Mouse (Mus musculus) gastrocnemius, adult 8-10 months (tissue): Measurements from ENCODE around the gene Vps53. TPM values are rescaled to one million over a fixed set of nuclear protein-coding genes. Genes with fewer than 3 reads are reported as not detected.
"Not testable (repeated sequence)": the region's sequence is repeated elsewhere in the genome, so short reads cannot be mapped to it uniquely, and the experiment has no call there.

Source experiments
- DNase-seq, 2 experiments: peaks; one replicate each; pipeline ENCODE4 v3.0.0; 2022; ENCODE audit warnings: low spot score in 2 of 2
- total RNA-seq, 4 experiments: library from RNA; stranded (reverse); gene quantifications; 2 replicates each; pipeline ENCODE4 v1.2.4; 2022

The Vps53 gene
- total RNA-seq, 4 experiments from 2014 or later, result 19.6 to 22.5 (median 21.5) TPM

DNA sequence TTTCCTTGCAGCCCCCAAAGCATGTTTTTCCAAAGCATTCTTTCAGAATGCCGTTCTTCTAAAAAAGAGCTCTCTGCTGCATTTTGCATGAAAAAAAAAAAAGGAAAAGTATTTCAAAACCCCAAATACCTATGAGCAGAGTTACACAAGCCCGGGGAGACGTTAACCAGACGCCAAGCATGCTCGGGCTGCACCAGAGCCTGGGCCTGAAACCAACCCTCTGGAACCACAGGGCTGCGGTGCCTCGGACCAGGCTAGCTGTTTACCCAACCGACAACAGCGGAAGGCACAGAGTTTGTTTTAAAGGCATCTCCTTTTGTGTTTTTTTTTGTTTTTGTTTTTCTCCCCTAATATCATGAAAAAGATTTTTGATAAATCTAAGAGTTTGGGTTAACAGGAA is 158.5 kb downstream of the Vps53 start:
- no peak for DNase-seq

DNA sequence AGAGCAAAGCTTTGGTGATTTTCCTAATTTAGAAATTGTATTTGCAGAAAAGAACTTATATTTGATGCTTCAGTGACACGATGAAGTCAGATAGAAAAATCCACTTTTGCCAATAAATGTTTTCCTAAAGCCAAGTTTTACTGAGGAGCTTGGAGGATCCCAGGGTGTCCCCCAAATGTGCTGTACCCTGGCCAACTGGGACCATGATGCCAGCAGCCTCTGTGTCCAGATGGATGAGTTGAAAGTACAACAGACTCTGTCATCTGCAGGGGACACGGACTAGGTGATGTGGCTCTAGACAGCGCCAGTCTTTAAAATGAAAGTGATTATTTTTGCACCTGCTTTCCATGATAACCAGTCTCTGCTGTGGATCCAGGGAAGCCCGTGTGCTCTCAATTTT is 159.6 kb downstream of the Vps53 start:
- no peak for DNase-seq

DNA sequence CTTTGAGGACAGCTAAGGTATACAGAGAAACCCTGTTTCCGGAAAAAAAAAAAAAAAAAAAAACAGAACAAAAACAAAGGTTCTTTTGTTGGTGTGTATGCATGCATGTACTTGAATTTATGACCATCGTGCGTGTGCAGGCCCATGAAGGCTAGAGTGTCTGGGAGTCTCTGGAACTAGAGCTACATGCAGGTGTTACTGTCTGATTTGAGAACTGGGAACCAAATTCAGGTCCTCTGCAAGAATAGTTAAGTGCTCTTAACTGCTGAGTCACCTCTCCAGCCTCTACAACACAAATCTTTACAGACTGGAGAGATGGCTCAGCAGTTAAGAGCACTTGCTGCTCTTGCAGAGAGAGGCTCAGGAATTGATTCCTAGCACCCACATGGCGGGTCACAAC is 163.6 kb downstream of the Vps53 start:
- DNase-seq, result no peak

DNA sequence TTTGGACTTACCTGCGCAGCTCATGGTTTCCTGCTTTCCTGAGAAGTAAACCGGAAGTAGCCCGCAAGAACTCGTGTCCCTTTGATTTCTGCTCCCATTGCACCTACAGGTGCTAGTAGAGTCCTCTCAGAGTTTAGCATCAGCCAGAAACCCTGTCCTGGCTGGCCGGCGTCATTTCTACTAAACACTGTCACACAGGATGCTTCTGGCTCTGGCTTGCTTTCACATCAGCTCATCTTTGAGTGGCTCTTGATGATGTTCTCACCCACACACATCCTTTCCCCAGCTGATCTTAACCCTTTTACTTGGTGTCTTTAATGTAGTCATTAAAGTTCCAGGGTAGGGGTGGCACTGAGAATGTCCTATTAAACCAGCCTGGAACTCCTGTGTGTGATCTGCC is 164.2 kb downstream of the Vps53 start:
- no peak for DNase-seq

DNA sequence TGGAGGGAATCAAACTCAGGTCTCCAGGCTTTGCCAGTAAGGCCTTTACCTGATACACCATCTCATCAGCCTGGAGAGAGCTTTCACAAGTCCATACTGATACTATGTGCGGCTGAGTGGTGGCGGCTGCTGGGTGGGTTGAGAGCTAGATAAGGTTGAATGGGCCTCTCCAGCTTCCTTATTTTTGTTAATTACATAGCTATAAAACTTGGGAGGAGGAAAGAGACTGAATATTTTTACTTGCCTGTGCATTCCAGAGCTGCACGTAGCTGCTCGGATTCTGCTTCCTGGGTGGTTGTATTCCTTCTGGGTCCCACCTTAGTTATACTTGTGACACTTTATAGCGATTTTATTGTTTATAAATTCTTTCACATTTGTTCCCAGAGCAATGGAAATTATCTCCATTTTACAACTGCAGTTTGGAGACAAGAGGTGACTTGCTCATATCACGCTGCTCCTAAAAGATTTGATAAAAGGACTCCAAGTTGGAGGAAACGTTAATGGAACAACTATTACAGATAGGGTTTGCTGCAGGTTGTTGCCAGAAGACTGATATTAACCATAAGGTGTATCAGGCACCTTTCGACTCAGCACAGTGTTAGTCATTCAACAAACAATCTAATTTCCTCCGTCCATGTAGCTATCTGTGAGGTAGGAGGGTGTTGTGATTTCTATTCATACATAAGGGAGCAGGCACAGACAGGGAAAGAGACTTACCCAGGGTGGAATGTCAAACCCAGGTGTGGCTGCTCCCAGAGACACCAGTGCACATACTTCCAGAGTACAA is 168.4 kb downstream of the Vps53 start:
- no peak for DNase-seq

DNA sequence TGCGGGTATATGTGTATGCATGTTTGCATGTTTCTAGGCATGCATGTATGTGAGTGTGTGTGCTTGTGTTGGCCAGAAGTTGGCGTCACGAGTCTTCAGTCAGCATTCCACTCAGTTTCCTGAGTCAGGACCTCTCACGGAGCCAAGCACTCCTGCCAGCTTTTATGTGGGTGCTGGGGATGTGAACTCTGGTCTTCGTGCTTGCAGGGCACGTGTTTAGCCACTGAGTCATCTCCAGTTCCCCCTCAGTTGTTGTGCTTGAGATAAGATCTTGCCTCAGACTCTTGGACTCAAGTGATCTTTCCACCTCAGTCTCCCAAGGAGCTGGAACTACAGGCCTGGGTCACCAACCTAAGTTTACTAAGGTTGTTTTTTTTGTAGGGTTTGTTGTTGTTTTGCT is 170.3 kb downstream of the Vps53 start:
- DNase-seq, result no peak

DNA sequence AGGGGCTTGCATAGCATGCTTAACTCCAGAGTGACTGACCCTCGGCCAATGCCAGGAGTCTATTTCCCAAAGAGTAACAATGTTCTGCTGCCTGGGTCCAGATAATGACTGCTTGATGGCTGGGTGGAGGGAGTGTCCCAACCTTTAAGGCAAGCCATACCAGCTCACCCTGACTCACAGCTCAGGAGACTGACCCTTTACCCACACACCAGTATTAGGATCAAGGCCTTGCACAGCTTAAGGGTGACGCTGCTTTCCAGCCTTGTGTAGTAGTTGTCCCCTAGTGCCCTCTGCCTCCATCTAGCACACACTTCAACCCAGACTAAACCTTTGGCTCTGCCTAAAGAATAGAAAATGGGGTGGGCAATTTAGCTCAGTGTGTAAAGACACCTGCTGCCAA is 171.3 kb downstream of the Vps53 start:
- DNase-seq, result no peak

DNA sequence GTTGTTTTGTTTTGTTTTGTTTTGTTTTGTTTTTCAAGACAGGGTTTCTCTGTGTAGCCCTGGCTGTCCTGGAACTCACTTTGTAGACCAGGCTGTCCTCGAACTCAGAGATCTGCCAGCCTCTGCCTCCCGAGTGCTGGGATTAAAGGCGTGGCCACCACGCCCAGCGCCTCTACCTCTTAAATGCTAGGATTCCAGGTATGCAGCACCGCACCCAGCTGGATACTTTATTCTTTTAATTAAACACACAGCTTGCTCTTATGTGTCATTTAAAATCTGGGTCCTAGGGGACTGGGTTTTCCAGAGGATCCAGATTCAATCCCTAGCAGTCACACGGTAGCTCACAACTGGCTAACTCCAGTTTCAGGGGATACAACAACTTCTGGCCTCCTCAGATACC is 175.2 kb downstream of the Vps53 start:
- not testable (repeated sequence) for DNase-seq

DNA sequence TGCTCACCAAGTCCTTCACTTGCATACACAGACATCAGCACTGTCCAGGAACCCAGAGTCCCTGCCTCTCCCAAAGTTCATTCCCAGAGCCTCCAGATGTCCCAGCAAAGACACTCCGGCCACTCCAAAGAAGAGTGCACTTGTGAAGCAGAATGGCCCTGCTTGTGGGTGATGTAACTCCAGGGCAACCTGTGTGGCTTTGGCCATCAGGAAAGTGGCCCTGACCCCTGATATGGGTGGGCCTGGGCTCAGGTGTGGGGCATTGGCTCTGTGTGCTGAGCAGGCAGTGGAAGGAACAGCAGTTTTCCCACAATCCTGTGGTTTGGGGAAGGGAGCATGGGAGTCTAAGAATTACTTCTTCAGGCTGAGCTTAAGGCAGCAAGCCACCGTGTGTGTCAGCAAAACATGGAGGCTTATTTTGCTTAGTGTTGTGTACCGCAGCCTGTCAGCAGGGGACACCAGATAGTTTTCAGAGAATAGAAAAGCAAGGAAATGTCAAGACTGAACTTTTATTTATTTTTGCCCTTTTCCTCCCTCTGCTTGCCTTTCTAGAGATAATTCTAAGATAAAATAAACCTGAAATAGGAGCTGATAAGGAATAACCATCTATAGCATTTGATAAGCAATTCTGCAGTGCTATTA is 178.1 kb downstream of the Vps53 start:
- DNase-seq, result no peak

DNA sequence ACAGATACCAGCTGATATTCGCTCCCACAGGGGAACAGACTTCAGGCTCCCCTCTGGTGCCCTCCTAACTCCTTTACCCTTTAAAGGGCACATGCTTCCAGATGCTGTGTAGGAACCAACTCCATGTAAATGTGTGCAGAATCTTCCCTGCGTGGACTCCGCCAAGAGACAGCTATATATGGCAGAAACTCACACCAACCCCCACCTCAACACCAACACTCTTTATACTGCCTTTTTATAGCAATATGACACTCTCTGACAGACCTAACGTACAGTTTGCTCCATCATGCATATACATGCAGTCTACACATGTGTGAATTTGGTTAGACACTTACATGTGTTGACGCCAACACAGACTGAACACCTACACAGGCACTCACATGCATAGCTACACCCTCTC is 178.7 kb downstream of the Vps53 start:
- DNase-seq, result no peak

DNA sequence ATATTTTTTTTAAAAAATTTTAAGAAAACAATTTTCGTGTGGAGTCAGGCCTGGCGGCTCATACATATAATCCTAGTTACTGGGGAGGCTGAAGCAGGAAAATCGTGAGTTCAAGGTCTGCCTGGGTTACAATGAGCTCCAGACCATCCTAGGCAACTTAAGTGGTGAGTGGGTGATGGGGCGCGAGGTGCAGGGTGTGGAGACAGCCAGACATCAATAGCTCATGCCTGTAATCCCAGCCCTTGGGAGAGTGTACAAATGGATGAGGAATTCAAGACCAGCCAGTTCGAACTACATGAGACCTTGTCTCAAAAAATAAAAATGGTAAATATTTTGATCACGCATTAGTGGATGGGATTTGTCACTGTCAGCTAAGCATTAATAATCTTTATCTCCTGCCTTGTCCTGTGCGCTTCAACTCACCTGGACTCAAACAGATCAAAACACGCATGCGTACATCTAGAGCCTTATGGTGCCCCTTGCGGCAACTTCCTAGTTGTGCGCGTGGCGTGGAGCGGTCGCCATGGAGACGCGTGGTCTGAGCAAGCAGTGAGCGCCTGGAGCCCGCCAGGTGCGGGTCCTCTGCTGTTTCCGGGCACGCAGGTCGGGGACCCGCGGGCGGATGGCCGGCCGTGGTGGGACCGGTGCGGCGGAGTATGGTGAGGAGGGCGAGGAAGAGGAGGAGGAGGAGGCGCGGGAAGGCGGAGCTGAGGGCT is 179.8 kb downstream of the Vps53 start, which contains the start of gene 1700016K19Rik:
Gene 1700016K19Rik, plus strand, starts transcription at position 473 of the 716 bp plus-strand sequence.
- peak; percentile 32 to 56 for DNase-seq

Other genes with a start within 250 kb of the Vps53 start
- gene Rph3al, start 241.2 kb downstream of the Vps53 start, total RNA-seq, result 10 to 100 TPM; 14.1 to 17.5 (median 14.9) TPM
- gene 1700016K19Rik, start 179.7 kb downstream of the Vps53 start, total RNA-seq, result not detected
- 10 to 100 TPM in 1 of 4 experiments, 1 to 10 TPM in 3; 7.4 to 13.4 (median 9.2) TPM for gene Rflnb, start 151.9 kb downstream of the Vps53 start, total RNA-seq
- gene Fam57a, start within 50 bp of the Vps53 start, total RNA-seq, result 1 to 10 TPM in 2 of 4 experiments, under 1 TPM in 2; 0.88 to 2.3 (median 1.1) TPM
- gene Dbil5, start 38.0 kb upstream of the Vps53 start, total RNA-seq, result not detected
- 1 to 10 TPM; 2.0 to 4.3 (median 3.6) TPM for gene Gemin4, start 38.0 kb upstream of the Vps53 start, total RNA-seq
- gene Mrm3, start 64.1 kb upstream of the Vps53 start, total RNA-seq, result 10 to 100 TPM; 12.8 to 14.7 (median 13.1) TPM
- 10 to 100 TPM; 22.0 to 24.5 (median 22.7) TPM for gene Glod4, start 64.1 kb upstream of the Vps53 start, total RNA-seq
- gene Nxn, start 219.5 kb upstream of the Vps53 start, total RNA-seq, result 10 to 100 TPM; 41.5 to 47.7 (median 43.3) TPM
- 10 to 100 TPM; 31.6 to 45.2 (median 39.6) TPM for gene Timm22, start 227.3 kb upstream of the Vps53 start, total RNA-seq